Mouse (Mus musculus) cerebellum, adult (tissue): Measurements from ENCODE around the gene Lrriq1.

Source experiments
- ATAC-seq: cut with Nextera tagmentation; 2 replicates; pipeline ENCODE4 v1.9.2; 2017; ENCODE audit warnings: mild to moderate bottlenecking, moderate library complexity, mixed read lengths; ENCODE audit not compliant: insufficient number of reproducible peaks, low FRiP score, low TSS enrichment

The Lrriq1 gene

GRCm38 (mm10) chr10:103235707-103236459 lies at the start of gene Lrriq1:
Gene Lrriq1 (minus strand): TSS chr10:103236322.
- peak; percentile 88 for ATAC-seq

GRCm38 (mm10) chr10:103253842-103254803 lies 18.0 kb upstream of the Lrriq1 start:
- ATAC-seq, result peak; percentile 45; the same call in 1 of the 2 replicates

DNA sequence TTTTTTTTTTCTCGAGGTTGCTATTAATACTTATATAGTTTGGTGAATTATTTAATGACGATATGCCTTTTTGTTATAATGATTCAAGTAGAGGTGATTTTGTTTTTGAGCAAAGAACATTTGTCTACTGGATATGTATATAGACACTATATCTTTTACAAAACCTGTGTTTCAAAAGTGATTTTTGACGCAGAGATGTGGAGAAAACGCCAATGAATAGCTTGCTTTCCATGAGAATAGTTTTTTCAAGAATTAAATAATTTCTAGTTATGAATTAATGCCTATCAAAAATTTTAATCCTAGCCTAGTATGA lies 294 bp upstream of the Lrriq1 start:
- no peak for ATAC-seq

GRCm38 (mm10) chr10:103226646-103227045 lies 9.5 kb downstream of the Lrriq1 start:
- ATAC-seq, result no peak

DNA sequence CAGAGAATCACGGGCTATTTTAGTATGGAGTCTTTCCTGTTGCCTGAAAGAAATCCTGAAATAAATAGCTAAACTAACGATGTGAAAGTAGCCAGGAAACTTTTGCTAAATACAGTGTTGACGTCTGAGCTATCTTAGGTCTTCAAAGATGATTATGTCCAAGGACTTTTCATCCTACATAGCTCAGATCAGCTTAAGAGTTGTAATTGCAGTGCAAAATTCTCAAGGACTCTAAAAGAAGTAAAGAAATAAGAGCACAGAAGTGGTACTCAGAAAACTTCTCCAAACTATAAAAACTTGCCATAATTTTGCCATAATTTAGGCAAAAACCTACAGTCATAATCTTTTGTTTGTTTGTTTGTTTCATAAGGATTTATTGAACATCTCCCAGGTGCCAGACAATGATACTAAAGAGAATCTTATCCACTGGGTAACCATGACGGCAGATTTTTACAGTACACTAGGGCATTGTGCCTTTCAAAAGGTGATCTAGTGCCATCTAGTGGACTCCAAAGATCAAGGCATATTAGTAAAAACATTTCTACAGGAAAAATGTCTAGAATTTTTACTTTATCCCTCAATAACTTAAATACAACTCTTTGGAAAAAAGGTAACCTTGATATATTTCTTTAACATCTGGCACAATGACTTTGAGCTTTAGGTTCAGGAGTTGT lies 41.3 kb downstream of the Lrriq1 start:
- peak; percentile 64; the same call in 1 of the 2 replicates for ATAC-seq

- no peak for ATAC-seq
These were observed 90.2 kb downstream of the Lrriq1 start for GRCm38 (mm10) chr10:103145769-103146379.

- no peak for ATAC-seq
These were observed 91.0 kb downstream of the Lrriq1 start for GRCm38 (mm10) chr10:103144927-103145768.

- ATAC-seq, result no peak
These were observed 93.6 kb downstream of the Lrriq1 start for GRCm38 (mm10) chr10:103142526-103142925.

- ATAC-seq, result no peak
These were observed 94.6 kb downstream of the Lrriq1 start for GRCm38 (mm10) chr10:103141532-103141931.

DNA sequence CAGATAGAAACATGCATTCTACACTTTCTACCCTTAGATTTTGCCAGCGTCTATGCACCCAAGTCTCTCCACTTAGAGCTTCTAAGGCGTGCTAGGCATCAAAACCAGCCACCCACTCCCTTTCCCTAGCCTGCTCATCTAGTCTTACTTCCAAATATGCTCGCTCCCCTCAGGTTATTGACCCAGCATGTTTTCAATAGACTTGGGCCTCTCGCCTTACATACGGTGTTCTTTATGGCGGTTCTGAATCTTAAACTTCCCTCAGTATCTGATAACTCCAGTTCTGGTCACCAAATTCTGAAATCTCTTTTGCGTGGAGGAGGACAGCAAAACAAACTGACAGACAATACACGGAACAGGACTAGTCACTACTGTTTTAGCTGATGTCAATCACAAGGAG lies 95.5 kb downstream of the Lrriq1 start:
- no peak for ATAC-seq

GRCm38 (mm10) chr10:103114629-103115028 lies 121.5 kb downstream of the Lrriq1 start:
- ATAC-seq, result no peak

DNA sequence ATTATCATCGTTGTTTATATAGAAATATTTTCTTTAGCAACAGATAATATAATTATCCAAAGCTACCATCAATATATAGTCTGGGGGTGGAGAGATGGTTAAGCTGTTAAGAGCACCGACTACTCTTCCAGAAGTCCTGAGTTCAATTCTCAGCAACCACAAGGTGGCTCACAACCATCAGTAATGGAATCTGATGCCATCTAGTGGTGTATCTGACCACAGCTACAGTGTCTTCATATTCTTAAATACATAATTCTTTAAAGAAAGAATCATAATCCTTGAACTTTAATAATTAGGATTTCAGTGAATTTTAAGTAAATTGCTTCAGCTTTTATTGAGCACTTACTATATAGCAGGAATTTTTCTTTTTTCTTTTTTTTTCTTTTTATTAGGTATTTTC lies 128.0 kb downstream of the Lrriq1 start:
- ATAC-seq, result no peak

GRCm38 (mm10) chr10:103086101-103086500 lies 150.0 kb downstream of the Lrriq1 start:
- no peak for ATAC-seq

GRCm38 (mm10) chr10:103049593-103049992 lies 186.5 kb downstream of the Lrriq1 start:
- ATAC-seq, result no peak

DNA sequence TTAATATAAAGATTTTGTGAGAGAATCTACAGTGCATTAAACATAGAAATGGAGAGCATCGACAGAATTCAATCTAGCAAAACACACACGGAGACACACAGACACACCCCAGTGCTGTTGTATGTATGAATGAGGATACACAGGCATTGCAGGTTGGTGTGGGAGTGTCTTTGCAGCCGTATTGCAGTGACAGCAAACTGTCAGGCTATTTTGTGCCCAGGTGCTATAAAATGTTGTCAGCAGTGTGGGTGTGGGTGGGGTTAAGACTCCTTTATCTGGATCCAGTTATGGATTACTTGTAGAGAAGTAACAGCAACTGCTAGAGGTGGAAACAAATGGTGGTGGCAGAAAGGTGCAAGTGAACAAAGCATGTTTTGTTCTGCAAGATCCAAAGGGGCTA lies 189.5 kb downstream of the Lrriq1 start:
- ATAC-seq, result no peak

DNA sequence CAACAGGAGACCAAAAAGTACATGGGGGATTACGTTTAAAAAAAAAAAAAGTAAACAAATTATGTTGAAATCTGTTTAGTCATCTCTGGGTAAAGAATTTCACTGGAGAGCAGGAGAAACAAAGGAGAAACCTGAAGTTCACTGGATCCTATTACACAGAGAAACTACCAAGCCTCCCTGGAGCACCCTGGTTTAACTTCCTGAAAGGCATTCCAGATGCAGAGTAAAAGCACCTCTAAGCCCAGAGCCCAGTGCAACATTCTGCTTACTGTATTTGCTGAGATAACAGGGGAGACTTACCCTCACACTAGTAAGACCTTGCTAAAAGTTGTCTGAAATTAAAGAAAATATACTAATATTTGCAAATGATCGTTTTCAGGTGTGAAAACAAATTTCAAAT lies 191.1 kb downstream of the Lrriq1 start:
- ATAC-seq, result no peak

DNA sequence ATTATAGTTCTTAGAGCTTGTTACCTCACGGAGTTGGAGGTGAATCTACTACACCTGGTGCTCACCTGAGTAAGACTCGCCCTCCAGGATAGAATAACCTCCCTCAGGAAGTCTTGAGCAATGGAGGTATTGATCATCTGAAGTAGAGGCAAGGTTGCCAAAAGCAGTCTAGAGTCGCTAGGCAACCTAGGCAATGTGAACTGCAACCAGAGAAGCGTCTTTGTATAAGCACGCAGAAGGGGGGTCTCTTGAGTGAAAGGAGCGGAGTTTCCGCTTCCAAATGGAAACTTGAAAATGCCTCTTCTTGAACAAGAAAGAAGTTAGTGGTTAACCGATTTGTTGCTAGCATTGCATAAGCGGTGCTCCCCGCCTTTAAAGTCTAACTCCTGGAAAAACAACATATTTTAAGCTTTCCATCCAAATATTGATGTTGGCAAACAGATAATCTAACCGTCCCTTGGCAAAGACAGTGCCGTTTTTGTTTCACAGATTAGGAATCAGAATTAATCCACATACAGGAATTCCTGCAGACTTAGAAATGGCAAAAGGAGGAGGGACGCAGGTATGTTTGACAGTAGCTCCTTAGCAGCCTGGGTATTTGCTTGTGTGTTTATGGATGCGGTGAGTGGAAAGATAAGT lies 201.0 kb downstream of the Lrriq1 start:
- ATAC-seq, result no peak

- ATAC-seq, result no peak
These were observed 205.2 kb downstream of the Lrriq1 start for GRCm38 (mm10) chr10:103030931-103031330.
